Mouse (Mus musculus) ES-E14 (cell line): ENCODE measurements around the gene Slc22a3.

Source experiments
- HCFC1 ChIP-seq: IDR thresholded peaks from 2 replicates; pipeline ENCODE4 v1.6.1; 2012; ENCODE audit warnings: low read length, inconsistent platforms, borderline replicate concordance; ENCODE audit not compliant: insufficient read depth
- ZC3H11A ChIP-seq: IDR thresholded peaks from 2 replicates; pipeline ENCODE4 v1.6.1; 2012; ENCODE audit warnings: low read depth, mild to moderate bottlenecking, inconsistent platforms, low read length, borderline replicate concordance

GRCm38 (mm10) chr17:12373601-12374144 is 133.8 kb downstream of the Slc22a3 start:
- no peak for TF ChIP-seq ZC3H11A
- no peak for TF ChIP-seq HCFC1
